Mouse (Mus musculus) left cerebral cortex, adult 18-20 months (tissue): ENCODE measurements around the gene Ccdc9. TPM values are rescaled to one million over a fixed set of nuclear protein-coding genes. Genes with fewer than 3 reads are reported as not detected.

ENCODE experiments used
- total RNA-seq, 2 experiments: library from RNA; stranded (reverse); gene quantifications; 2 replicates each; pipeline ENCODE4 v1.2.3; 2021

The Ccdc9 gene
- total RNA-seq, 2 experiments from 2014 or later = 81.0 to 102 TPM

Other genes with a start within 250 kb of the Ccdc9 start
- gene Bicra, start 238.9 kb downstream of the Ccdc9 start, total RNA-seq = 10 to 100 TPM; 11.8 to 13.9 TPM
- under 1 TPM; 0.66 to 0.70 TPM for gene Zfp541, start 225.0 kb downstream of the Ccdc9 start, total RNA-seq
- gene Napa, start 188.3 kb downstream of the Ccdc9 start, total RNA-seq = 100 to 1,000 TPM; 277 to 292 TPM
- gene Kptn, start 166.9 kb downstream of the Ccdc9 start, total RNA-seq = 10 to 100 TPM; 34.9 to 35.1 TPM
- gene Slc8a2, start 157.0 kb downstream of the Ccdc9 start, total RNA-seq = 100 to 1,000 TPM; 214 to 216 TPM
- gene Meis3, start 111.7 kb downstream of the Ccdc9 start, total RNA-seq = 10 to 100 TPM; 39.8 to 41.7 TPM
- 10 to 100 TPM; 11.3 to 13.4 TPM for gene Dhx34, start 64.8 kb downstream of the Ccdc9 start, total RNA-seq
- under 1 TPM; 0.58 to 0.73 TPM for gene C5ar2, start 42.6 kb downstream of the Ccdc9 start, total RNA-seq
- gene C5ar1, start 27.3 kb downstream of the Ccdc9 start, total RNA-seq = 1 to 10 TPM; 1.2 to 2.4 TPM
- gene Inafm1, start 13.2 kb downstream of the Ccdc9 start, total RNA-seq = 10 to 100 TPM; 38.0 to 39.7 TPM
- gene Bbc3, start 21.6 kb upstream of the Ccdc9 start, total RNA-seq = 10 to 100 TPM in 1 of 2 experiments, 1 to 10 TPM in 1; 7.5 to 11.8 TPM
- 100 to 1,000 TPM; 114 to 119 TPM for gene Sae1, start 101.0 kb upstream of the Ccdc9 start, total RNA-seq
- 10 to 100 TPM; 52.7 to 60.7 TPM for gene Zc3h4, start 114.1 kb upstream of the Ccdc9 start, total RNA-seq
- gene Tmem160, start 166.0 kb upstream of the Ccdc9 start, total RNA-seq = 10 to 100 TPM; 75.9 to 81.5 TPM
- gene Npas1, start 190.9 kb upstream of the Ccdc9 start, total RNA-seq = 10 to 100 TPM; 10.0 to 11.9 TPM